20 mouse cellular contexts compared by ENCODE assay signal in genomic region chr2:125681811-125682210, GRCm38 (mm10). TPM values are rescaled to one million over a fixed set of nuclear protein-coding genes. Genes with fewer than 3 reads are reported as not detected.
DNase-seq lines count a peak whose midpoint lies in the region; ATAC-seq and TF ChIP-seq lines count a peak whose summit lies in the region.
"Had no signal": no experiment of that assay in that cellular context is flagged by ENCODE, and none has a peak within 500 bp of the region (broad histone marks: within the 10 kb centered on the region; RNA-seq: fewer than 3 reads in every experiment).

No protein-coding gene starts in this region.

- H3K4me2 ChIP-seq in lung, embryonic 14.5 days = no peak overlapping the region
- H3K4me2 ChIP-seq in embryonic facial prominence, embryonic 13.5 days = no peak overlapping the region
- no peak overlapping the region for H3K4me2 ChIP-seq in myocyte (ENCODE audit: low read depth)
- H3K4me2 ChIP-seq: forebrain, embryonic 12.5 days; hindbrain, embryonic 12.5 days; neural tube, embryonic 12.5 days; stomach, embryonic 15.5 days had no signal

- DNase-seq in gastrocnemius, adult 2 months = no peak
- no peak for DNase-seq in gastrocnemius, postnatal 36 days
- DNase-seq in lung, embryonic 14.5 days = peak; percentile 81
- no peak for DNase-seq in lung, postnatal 14 days
- DNase-seq in right cerebral cortex, postnatal 36 days (ENCODE audit: low spot score in 2 of 2) = no peak
- no peak for DNase-seq in kidney, adult 18-20 months
- DNase-seq: adrenal gland, postnatal 10 days; cerebellum, adult 11 months; cerebellum, postnatal 25 days; kidney, adult 9 months; left cerebral cortex, postnatal 4 days; spleen, adult 18-20 months; thymus, postnatal 14 days had no signal

- H3ac ChIP-seq in myocyte (ENCODE audit: control insufficient read depth, insufficient read length) = no peak overlapping the region

- H3K9me3 ChIP-seq in lung, embryonic 14.5 days (ENCODE audit: low read depth, low read length) = no peaks in the 10 kb centered on the region
- H3K9me3 ChIP-seq in embryonic facial prominence, embryonic 13.5 days = no peaks in the 10 kb centered on the region
- H3K9me3 ChIP-seq: forebrain, embryonic 12.5 days; hindbrain, embryonic 12.5 days; neural tube, embryonic 12.5 days; stomach, embryonic 15.5 days had no signal

- no peak for TF ChIP-seq CTCF in gastrocnemius, adult 2 months (IDR thresholded peaks at IDR 0.05)
- no peak for TF ChIP-seq CTCF in lung, embryonic 14.5 days (IDR thresholded peaks at IDR 0.05; ENCODE audit: low read depth)

- intact Hi-C loops in gastrocnemius, adult 2 months (cut with DNase I) = no loop called here
- intact Hi-C loops in gastrocnemius, postnatal 36 days (cut with DNase I) = no loop called here

- H3K4me1 ChIP-seq in lung, embryonic 14.5 days (ENCODE audit: insufficient read depth) = peaks cover 4% of the 10 kb centered on the region; the same call in 1 of the 2 replicates
- peaks cover 31% of the 10 kb centered on the region for H3K4me1 ChIP-seq in embryonic facial prominence, embryonic 13.5 days
- H3K4me1 ChIP-seq: neural tube, embryonic 12.5 days; stomach, embryonic 15.5 days had no signal

- WGBS in lung, embryonic 14.5 days = 39% methylated on average over 9 of the region's 9 CpGs
- WGBS in embryonic facial prominence, embryonic 13.5 days = 20% methylated on average over 9 of the region's 9 CpGs

- peak; percentile 38 for ATAC-seq in lung, embryonic 14.5 days (ENCODE audit: insufficient read depth)
- no peak for ATAC-seq in embryonic facial prominence, embryonic 13.5 days (ENCODE audit: insufficient number of reproducible peaks, insufficient read depth, low FRiP score, low TSS enrichment, low read depth)
- ATAC-seq: inflammation-experienced regulatory T-cells, adult 6 months had no signal

- H3K79me2 ChIP-seq in myocyte (ENCODE audit: control insufficient read depth, insufficient read depth) = no peaks in the 10 kb centered on the region

- H3K4me3 ChIP-seq in gastrocnemius, adult 2 months = no peak overlapping the region
- no peak overlapping the region for H3K4me3 ChIP-seq in lung, embryonic 14.5 days (ENCODE audit: low read depth, low read length)
- H3K4me3 ChIP-seq in embryonic facial prominence, embryonic 13.5 days = no peak overlapping the region
- H3K4me3 ChIP-seq in myocyte = no peak overlapping the region
- H3K4me3 ChIP-seq: forebrain, embryonic 12.5 days; hindbrain, embryonic 12.5 days; neural tube, embryonic 12.5 days; stomach, embryonic 15.5 days had no signal

- no peaks in the 10 kb centered on the region for H3K36me3 ChIP-seq in lung, embryonic 14.5 days (ENCODE audit: insufficient read depth)
- no peaks in the 10 kb centered on the region for H3K36me3 ChIP-seq in embryonic facial prominence, embryonic 13.5 days
- H3K36me3 ChIP-seq in myocyte (ENCODE audit: control insufficient read depth, insufficient read depth) = no peaks in the 10 kb centered on the region
- H3K36me3 ChIP-seq: forebrain, embryonic 12.5 days; hindbrain, embryonic 12.5 days; neural tube, embryonic 12.5 days; stomach, embryonic 15.5 days had no signal

- H3K27ac ChIP-seq in gastrocnemius, adult 2 months = peak overlapping the region; percentile 24; the same call in 1 of the 2 replicates
- no peak overlapping the region for H3K27ac ChIP-seq in lung, embryonic 14.5 days (ENCODE audit: low read depth)
- H3K27ac ChIP-seq in embryonic facial prominence, embryonic 13.5 days = 0 out of 2 replicates have a peak overlapping the region, but pooled peaks have one; percentile 39
- H3K27ac ChIP-seq: forebrain, embryonic 12.5 days; hindbrain, embryonic 12.5 days; neural tube, embryonic 12.5 days; stomach, embryonic 15.5 days had no signal

- H3K9ac ChIP-seq in lung, embryonic 14.5 days = no peak overlapping the region
- no peak overlapping the region for H3K9ac ChIP-seq in embryonic facial prominence, embryonic 13.5 days
- H3K9ac ChIP-seq: forebrain, embryonic 12.5 days; hindbrain, embryonic 12.5 days; neural tube, embryonic 12.5 days; stomach, embryonic 15.5 days had no signal

- no peaks in the 10 kb centered on the region for H3K27me3 ChIP-seq in lung, embryonic 14.5 days (ENCODE audit: insufficient read depth, low read length)
- H3K27me3 ChIP-seq in embryonic facial prominence, embryonic 13.5 days = no peaks in the 10 kb centered on the region
- no peaks in the 10 kb centered on the region for H3K27me3 ChIP-seq in myocyte (ENCODE audit: control insufficient read depth, insufficient read depth, insufficient read length)
- H3K27me3 ChIP-seq: forebrain, embryonic 12.5 days; hindbrain, embryonic 12.5 days; neural tube, embryonic 12.5 days had no signal

- TF ChIP-seq POLR2A in myocyte (IDR thresholded peaks at IDR 0.05; ENCODE audit: insufficient read length, low read depth) = no peak

TF ChIP-seq in myocyte, 11 proteins besides CTCF, POLR2A, EP300 and RAD21:
- TF ChIP-seq CEBPB (IDR thresholded peaks at IDR 0.05; ENCODE audit: insufficient read depth, poor library complexity, severe bottlenecking) = no peak
- TF ChIP-seq MYOD1 (IDR thresholded peaks at IDR 0.05; ENCODE audit: control insufficient read depth in 1 of 3, insufficient read length in 2 of 3, low read depth in 2 of 3) = peak; percentile 11 to 60 (median 30)
- peak in 2 of 3 experiments; percentile 42 to 88 for TF ChIP-seq MYOG (IDR thresholded peaks at IDR 0.05; ENCODE audit: control insufficient read depth in 1 of 3, insufficient read depth in 1 of 3, insufficient read length in 2 of 3, low read depth in 2 of 3)

RNA-seq across cellular contexts. Expression of gene Eid1, which starts 8.9 kb away (rescaled TPM):
- 10 to 100 TPM; 18.2 to 33.6 TPM for total RNA-seq in gastrocnemius, adult 2 months (2021)
- 10 to 100 TPM; 23.0 to 27.9 TPM for total RNA-seq in gastrocnemius, postnatal 36 days (2021)
- 150 and 164 TPM in 2 replicates for polyA plus RNA-seq in lung, embryonic 14.5 days (2014; fragmentation: Nextera tagmentation; extraction: Ambion mirVana)
- 292 and 317 TPM in 2 replicates for polyA plus RNA-seq in embryonic facial prominence, embryonic 13.5 days (2015; fragmentation: Nextera tagmentation; extraction: Ambion mirVana)
- polyA plus RNA-seq in myocyte (2012; fragmentation: generic; extraction: Trizol) = 24.6 TPM

RNA-seq across cellular contexts. Expression of gene Shc4, which starts 42.1 kb away (rescaled TPM):
- total RNA-seq in gastrocnemius, adult 2 months (2021) = under 1 TPM; 0.33 to 0.75 TPM
- total RNA-seq in gastrocnemius, postnatal 36 days (2021) = 1 to 10 TPM in 1 of 2 experiments, under 1 TPM in 1; 0.61 to 1.3 TPM
- polyA plus RNA-seq in lung, embryonic 14.5 days (2014; fragmentation: Nextera tagmentation; extraction: Ambion mirVana) = 1.1 TPM in 2 replicates
- polyA plus RNA-seq in embryonic facial prominence, embryonic 13.5 days (2015; fragmentation: Nextera tagmentation; extraction: Ambion mirVana) = 1.5 and 2.0 TPM in 2 replicates
- polyA plus RNA-seq in myocyte (2012; fragmentation: generic; extraction: Trizol) = 0.49 TPM

RNA-seq across cellular contexts. Expression of gene Cep152, which starts 56.9 kb away (rescaled TPM):
- 1 to 10 TPM; 1.2 to 1.4 TPM for total RNA-seq in gastrocnemius, adult 2 months (2021)
- total RNA-seq in gastrocnemius, postnatal 36 days (2021) = 1 to 10 TPM in 1 of 2 experiments, under 1 TPM in 1; 0.99 to 1.2 TPM
- polyA plus RNA-seq in lung, embryonic 14.5 days (2014; fragmentation: Nextera tagmentation; extraction: Ambion mirVana) = 7.7 and 9.4 TPM in 2 replicates
- 6.7 and 9.0 TPM in 2 replicates for polyA plus RNA-seq in embryonic facial prominence, embryonic 13.5 days (2015; fragmentation: Nextera tagmentation; extraction: Ambion mirVana)
- polyA plus RNA-seq in myocyte (2012; fragmentation: generic; extraction: Trizol) = 0.80 TPM
